Mouse (Mus musculus): ENCODE measurements around the gene 6430628N08Rik. TPM values are rescaled to one million over a fixed set of nuclear protein-coding genes. Genes with fewer than 3 reads are reported as not detected.
A peak's percentile ranks its signal among the peaks of the same experiment; 100 is the strongest.

Gene 6430628N08Rik
- total and polyA plus RNA-seq, 3 experiments, result not detected

DNA sequence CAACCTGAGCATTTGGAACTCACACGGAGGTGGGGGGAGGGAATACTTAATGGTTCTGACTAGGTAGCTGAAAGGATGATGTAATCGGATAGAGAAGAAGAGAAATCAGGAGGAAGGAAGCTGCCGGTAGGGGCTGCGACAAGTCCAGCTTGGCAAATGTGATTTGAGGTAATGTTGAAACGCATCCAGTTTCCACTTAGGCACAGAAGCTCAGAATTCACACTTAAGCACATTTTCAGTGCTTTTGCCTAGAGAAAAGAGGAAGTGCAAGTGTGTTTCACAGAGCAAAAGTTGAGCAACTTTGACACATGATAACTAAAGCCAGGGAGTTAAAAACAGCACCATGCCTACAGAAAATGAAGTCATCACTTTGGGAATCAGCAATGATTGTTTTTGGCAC is 43.1 kb upstream of the 6430628N08Rik start:
- Histone ChIP-seq H3K27ac (ENCODE audit: insufficient read depth, low read depth) (peak overlapping the region; percentile 100), H3K79me2 (replicated peaks; ENCODE audit: control insufficient read depth, extremely low read depth, insufficient read depth, poor library complexity, severe bottlenecking) (peaks cover 4% of the 10 kb centered on the region), H3K9me3 (replicated peaks; ENCODE audit: low read length) (peaks cover 4% of the 10 kb centered on the region), H3K4me1 (ENCODE audit: control insufficient read depth in 1 of 2, insufficient read depth in 2 of 2) (peaks cover 27 to 67% of the 10 kb centered on the region in 2 experiments), H3K9ac (ENCODE audit: insufficient read depth, low read depth) (peak overlapping the region; percentile 88), H3K4me3 (replicated peaks in 1 of 3; ENCODE audit: low read depth in 2 of 3, low read length in 2 of 3, poor library complexity in 1 of 3) (peak overlapping the region in 1 of 3 experiments; percentile 31), H3K36me3 (replicated peaks in 1 of 2; ENCODE audit: control insufficient read depth in 1 of 2, insufficient read depth in 1 of 2, low read length in 1 of 2) (peaks cover 43 to 74% of the 10 kb centered on the region in 2 experiments), H3K27me3 (replicated peaks) (no peaks in the 10 kb centered on the region), H3K4me2 (ENCODE audit: insufficient read depth, low read depth, poor library complexity, severe bottlenecking) (peak overlapping the region; percentile 69)
- dilution Hi-C loops (cut with MboI; ENCODE audit: extremely low pct_ligation_motif_present, extremely low pct_unique_long_range_greater_than_20kb, low sequenced_read_pairs) (no loop called here), in situ Hi-C loops (cut with MboI; ENCODE audit: low pct_ligation_motif_present, low pct_unique_long_range_greater_than_20kb, low sequenced_read_pairs) (loop anchor here (10.0 kb wide), 1 partner anchor 63 kb away; the partner anchor contains the start of genes Atpaf1 and Tex38)
- peak; percentile 85 for DNase-seq (ENCODE audit: extremely low read depth)
- TF ChIP-seq MYC (IDR thresholded peaks at IDR 0.05; ENCODE audit: low read depth, low read length) (peak; percentile 95), E2F4 (IDR thresholded peaks at IDR 0.05; ENCODE audit: insufficient replicate concordance, low read depth, low read length) (no peak), TCF12 (IDR thresholded peaks at IDR 0.05; ENCODE audit: low read depth, low read length) (peak; percentile 65), TBP (conservative IDR thresholded peaks at IDR 0.05; ENCODE audit: low read depth, low read length) (peak; percentile 49; the same call in 1 of the 2 replicates), HCFC1 (IDR thresholded peaks at IDR 0.05; ENCODE audit: low read depth, low read length) (peak; percentile 13), ELF1 (IDR thresholded peaks at IDR 0.05; ENCODE audit: low read depth, low read length) (peak; percentile 60), EP300 (IDR thresholded peaks at IDR 0.05; ENCODE audit: low read length) (peak; percentile 92), JUND (conservative IDR thresholded peaks at IDR 0.05; ENCODE audit: low read depth, low read length) (peak; percentile 75), BHLHE40 (IDR thresholded peaks at IDR 0.05; ENCODE audit: low read depth, low read length) (peak; percentile 75), USF2 (conservative IDR thresholded peaks at IDR 0.05; ENCODE audit: low read depth, low read length) (no peak), GABPA (IDR thresholded peaks at IDR 0.05; ENCODE audit: insufficient replicate concordance, low read depth, low read length) (no peak), CHD1 (IDR thresholded peaks at IDR 0.05; ENCODE audit: low read depth, low read length) (peak; percentile 83; the same call in 1 of the 2 replicates), MAX (IDR thresholded peaks at IDR 0.05; ENCODE audit: low read length) (peak; percentile 82; the same call in 1 of the 2 replicates), MXI1 (IDR thresholded peaks at IDR 0.05; ENCODE audit: low read depth, low read length) (peak; percentile 72; the same call in 1 of the 2 replicates), MEF2A (IDR thresholded peaks at IDR 0.05; ENCODE audit: borderline replicate concordance, low read depth, low read length) (peak; percentile 86), ETS1 (conservative IDR thresholded peaks at IDR 0.05; ENCODE audit: low read depth, low read length) (peak; percentile 88), ZKSCAN1 (IDR thresholded peaks at IDR 0.05; ENCODE audit: borderline replicate concordance, low read depth, low read length) (no peak), MAFK (IDR thresholded peaks at IDR 0.05; ENCODE audit: insufficient replicate concordance, low read length) (peak; percentile 47; the same call in 1 of the 2 replicates), IRF4 (IDR thresholded peaks at IDR 0.05; ENCODE audit: low read depth, low read length) (peak; percentile 90), POLR2A (IDR thresholded peaks at IDR 0.05; ENCODE audit: low read depth, low read length) (0 out of 2 replicates have a peak, but pooled peaks have one; percentile 16), ZMIZ1 (IDR thresholded peaks at IDR 0.05; ENCODE audit: low read depth, low read length) (no peak), NRF1 (IDR thresholded peaks at IDR 0.05; ENCODE audit: low read depth, low read length) (no peak), RCOR1 (conservative IDR thresholded peaks at IDR 0.05; ENCODE audit: low read depth, low read length) (peak; percentile 47; the same call in 1 of the 2 replicates), POLR2AphosphoS2 (IDR thresholded peaks at IDR 0.05; ENCODE audit: low read depth, low read length) (no peak), CHD2 (IDR thresholded peaks at IDR 0.05; ENCODE audit: low read length) (no peak), SIN3A (IDR thresholded peaks at IDR 0.05; ENCODE audit: low read length) (peak; percentile 85), SMC3 (IDR thresholded peaks at IDR 0.05; ENCODE audit: low read depth, low read length) (peak; percentile 18; the same call in 1 of the 2 replicates), PAX5 (IDR thresholded peaks at IDR 0.05; ENCODE audit: low read length) (no peak), JUN (IDR thresholded peaks at IDR 0.05; ENCODE audit: insufficient read depth, low read depth, low read length) (peak; percentile 83), CTCF (conservative IDR thresholded peaks at IDR 0.05 in 1 of 2, IDR thresholded peaks at IDR 0.05 in 1 of 2; ENCODE audit: low read depth in 2 of 2, low read length in 2 of 2) (peak in 1 of 2 experiments; percentile 35; a peak in 1 of 4 replicates), RAD21 (IDR thresholded peaks at IDR 0.05; ENCODE audit: low read depth, low read length) (peak; percentile 37), NELFE (IDR thresholded peaks at IDR 0.05; ENCODE audit: low read depth, low read length) (no peak), UBTF (IDR thresholded peaks at IDR 0.05; ENCODE audit: low read depth, low read length) (no peak), MAZ (IDR thresholded peaks at IDR 0.05; ENCODE audit: low read depth, low read length) (no peak)

Data from CH12.LX (cell line).